Mouse (Mus musculus) embryonic facial prominence, embryonic 10.5 days (tissue): ENCODE measurements at regions not wholly inside any gene's neighbourhood (a gene's known extent, or its start where the extent isn't known, plus 50 kb on each side); places are given as distances from the start of the nearest gene placed in this dataset.

Source experiments
- DNase-seq: peaks from one replicate; pipeline ENCODE4 v3.0.0-alpha.2; 2017; ENCODE audit warnings: low spot score
- H3K27ac ChIP-seq: fragments of 300-500 bp; sonication (generic); replicated peaks from 2 replicates; pipeline ENCODE4 v1.5.1; 2016; ENCODE audit warnings: mild to moderate bottlenecking
- H3K27me3 ChIP-seq: fragments of 300-500 bp; sonication (generic); replicated peaks from 2 replicates; pipeline ENCODE4 v1.6.1; 2016; ENCODE audit warnings: low read depth, mild to moderate bottlenecking; ENCODE audit not compliant: poor library complexity, severe bottlenecking
- H3K36me3 ChIP-seq: fragments of 300-500 bp; sonication (generic); replicated peaks from 2 replicates; pipeline ENCODE4 v1.6.1; 2016; ENCODE audit warnings: mild to moderate bottlenecking, moderate library complexity
- H3K4me1 ChIP-seq: fragments of 300-500 bp; sonication (generic); 2 replicates; pipeline ENCODE4 v1.6.1; 2016
- H3K4me3 ChIP-seq: fragments of 300-500 bp; sonication (generic); 2 replicates; pipeline ENCODE4 v1.5.1; 2016; ENCODE audit warnings: mild to moderate bottlenecking, moderate library complexity
- H3K9me3 ChIP-seq: fragments of 300-500 bp; sonication (generic); 2 replicates; pipeline ENCODE4 v1.6.1; 2016; ENCODE audit warnings: mild to moderate bottlenecking
- WGBS: fragments of 180-500 bp; shearing (Covaris S2); methylation state at CpG from one replicate; pipeline ENCODE4 v1.1.7; 2016; 5-methylcytosine and 5-hydroxymethylcytosine counted together

- no peaks in the 10 kb centered on the region for H3K9me3 ChIP-seq
Observed at GRCm38 (mm10) chr5:55276265-55276837, 1278.1 kb downstream of the Stim2 start.

GRCm38 (mm10) chr5:55293301-55293700 is 1295.0 kb downstream of the Stim2 start:
- no peaks in the 10 kb centered on the region for H3K4me1 ChIP-seq
- 60% methylated on average over 2 of the region's 2 CpGs for WGBS
- H3K27ac ChIP-seq = no peak overlapping the region
- DNase-seq = no peak
- H3K27me3 ChIP-seq = no peaks in the 10 kb centered on the region
- H3K9me3 ChIP-seq = no peaks in the 10 kb centered on the region
- no peaks in the 10 kb centered on the region for H3K36me3 ChIP-seq
- no peak overlapping the region for H3K4me3 ChIP-seq

More at GRCm38 (mm10) chr5:55276265-55276837, 1278.1 kb downstream of the Stim2 start:
- no peaks in the 10 kb centered on the region for H3K27me3 ChIP-seq
- H3K36me3 ChIP-seq = no peaks in the 10 kb centered on the region
- DNase-seq = no peak
- H3K27ac ChIP-seq = no peak overlapping the region
- no peaks in the 10 kb centered on the region for H3K4me1 ChIP-seq
- H3K4me3 ChIP-seq = no peak overlapping the region
- WGBS = 96% methylated on average over 1 of the region's 1 CpGs

- DNase-seq = no peak
- WGBS = 81% methylated on average over 2 of the region's 2 CpGs
Observed at GRCm38 (mm10) chr5:55293978-55294377, 1295.7 kb downstream of the Stim2 start.

GRCm38 (mm10) chr5:55294781-55295180 is 1296.5 kb downstream of the Stim2 start:
- Histone ChIP-seq H3K27me3 (no peaks in the 10 kb centered on the region), H3K9me3 (no peaks in the 10 kb centered on the region), H3K27ac (no peak overlapping the region), H3K4me3 (no peak overlapping the region), H3K36me3 (no peaks in the 10 kb centered on the region), H3K4me1 (no peaks in the 10 kb centered on the region)
- 62% methylated on average over 4 of the region's 4 CpGs for WGBS
- DNase-seq = no peak

More at GRCm38 (mm10) chr5:55293978-55294377, 1295.7 kb downstream of the Stim2 start:
- Histone ChIP-seq H3K4me1 (no peaks in the 10 kb centered on the region), H3K36me3 (no peaks in the 10 kb centered on the region), H3K27me3 (no peaks in the 10 kb centered on the region), H3K9me3 (no peaks in the 10 kb centered on the region), H3K4me3 (no peak overlapping the region), H3K27ac (no peak overlapping the region)

- H3K4me3 ChIP-seq = no peak overlapping the region
- no peaks in the 10 kb centered on the region for H3K27me3 ChIP-seq
- 94% methylated on average over 5 of the region's 5 CpGs for WGBS
- H3K36me3 ChIP-seq = no peaks in the 10 kb centered on the region
- DNase-seq = no peak
- no peaks in the 10 kb centered on the region for H3K9me3 ChIP-seq
- H3K27ac ChIP-seq = no peak overlapping the region
- H3K4me1 ChIP-seq = no peaks in the 10 kb centered on the region
Observed at GRCm38 (mm10) chr5:55301538-55301937, 1303.2 kb downstream of the Stim2 start.

GRCm38 (mm10) chr5:55345968-55346367 is 1347.7 kb downstream of the Stim2 start:
- DNase-seq = no peak
- Histone ChIP-seq H3K27ac (no peak overlapping the region), H3K36me3 (no peaks in the 10 kb centered on the region), H3K27me3 (no peaks in the 10 kb centered on the region), H3K9me3 (no peaks in the 10 kb centered on the region), H3K4me1 (no peaks in the 10 kb centered on the region), H3K4me3 (no peak overlapping the region)
- WGBS = 77% methylated on average over 1 of the region's 1 CpGs

- Histone ChIP-seq H3K9me3 (no peaks in the 10 kb centered on the region), H3K4me3 (no peak overlapping the region), H3K27me3 (no peaks in the 10 kb centered on the region), H3K27ac (no peak overlapping the region), H3K4me1 (no peaks in the 10 kb centered on the region), H3K36me3 (no peaks in the 10 kb centered on the region)
- DNase-seq = peak; percentile 7
- 28% methylated on average over 2 of the region's 2 CpGs for WGBS
Observed at GRCm38 (mm10) chr5:55355483-55355882, 1357.2 kb downstream of the Stim2 start.

GRCm38 (mm10) chr5:55374295-55374694 is 1376.0 kb downstream of the Stim2 start:
- 84% methylated on average over 3 of the region's 3 CpGs for WGBS
- Histone ChIP-seq H3K36me3 (no peaks in the 10 kb centered on the region), H3K27ac (no peak overlapping the region), H3K27me3 (no peaks in the 10 kb centered on the region), H3K9me3 (no peaks in the 10 kb centered on the region), H3K4me1 (no peaks in the 10 kb centered on the region), H3K4me3 (no peak overlapping the region)
- no peak for DNase-seq

- Histone ChIP-seq H3K27me3 (no peaks in the 10 kb centered on the region), H3K36me3 (no peaks in the 10 kb centered on the region), H3K9me3 (no peaks in the 10 kb centered on the region), H3K27ac (no peak overlapping the region), H3K4me1 (no peaks in the 10 kb centered on the region), H3K4me3 (no peak overlapping the region)
- 46% methylated on average over 4 of the region's 4 CpGs for WGBS
- no peak for DNase-seq
Observed at GRCm38 (mm10) chr5:55390846-55391245, 1392.5 kb downstream of the Stim2 start.

GRCm38 (mm10) chr5:55395986-55396385 is 1397.7 kb downstream of the Stim2 start:
- no peak overlapping the region for H3K4me3 ChIP-seq
- 68% methylated on average over 2 of the region's 2 CpGs for WGBS
- H3K27ac ChIP-seq = no peak overlapping the region
- DNase-seq = no peak
- H3K27me3 ChIP-seq = no peaks in the 10 kb centered on the region
- no peaks in the 10 kb centered on the region for H3K4me1 ChIP-seq
- H3K36me3 ChIP-seq = no peaks in the 10 kb centered on the region
- no peaks in the 10 kb centered on the region for H3K9me3 ChIP-seq

- H3K27ac ChIP-seq = no peak overlapping the region
- no peaks in the 10 kb centered on the region for H3K9me3 ChIP-seq
- DNase-seq = no peak
- H3K4me3 ChIP-seq = no peak overlapping the region
- no peaks in the 10 kb centered on the region for H3K4me1 ChIP-seq
- no peaks in the 10 kb centered on the region for H3K36me3 ChIP-seq
- 87% methylated on average over 5 of the region's 5 CpGs for WGBS
- H3K27me3 ChIP-seq = no peaks in the 10 kb centered on the region
Observed at GRCm38 (mm10) chr5:55416146-55416545, 1417.8 kb downstream of the Stim2 start.

- no peak for DNase-seq
- 83% methylated on average over 3 of the region's 3 CpGs for WGBS
Observed at GRCm38 (mm10) chr5:55439158-55439557, 1440.9 kb downstream of the Stim2 start.

GRCm38 (mm10) chr5:55449064-55449463 is 1450.8 kb downstream of the Stim2 start:
- DNase-seq = no peak
- Histone ChIP-seq H3K36me3 (no peaks in the 10 kb centered on the region), H3K27ac (no peak overlapping the region), H3K9me3 (no peaks in the 10 kb centered on the region), H3K4me1 (no peaks in the 10 kb centered on the region), H3K27me3 (no peaks in the 10 kb centered on the region), H3K4me3 (no peak overlapping the region)
- WGBS = 83% methylated on average over 5 of the region's 5 CpGs

More at GRCm38 (mm10) chr5:55439158-55439557, 1440.9 kb downstream of the Stim2 start:
- no peak overlapping the region for H3K4me3 ChIP-seq
- H3K4me1 ChIP-seq = no peaks in the 10 kb centered on the region
- no peaks in the 10 kb centered on the region for H3K36me3 ChIP-seq
- no peak overlapping the region for H3K27ac ChIP-seq
- H3K9me3 ChIP-seq = no peaks in the 10 kb centered on the region
- H3K27me3 ChIP-seq = no peaks in the 10 kb centered on the region
